Mouse (Mus musculus): ENCODE data around the gene Trpv4. TPM values are rescaled to one million over a fixed set of nuclear protein-coding genes. Genes with fewer than 3 reads are reported as not detected.
A peak's percentile ranks its signal among the peaks of the same experiment; 100 is the strongest.

Gene Trpv4
- polyA plus RNA-seq, 1 experiment from 2014 or later: 2.2 TPM

DNA sequence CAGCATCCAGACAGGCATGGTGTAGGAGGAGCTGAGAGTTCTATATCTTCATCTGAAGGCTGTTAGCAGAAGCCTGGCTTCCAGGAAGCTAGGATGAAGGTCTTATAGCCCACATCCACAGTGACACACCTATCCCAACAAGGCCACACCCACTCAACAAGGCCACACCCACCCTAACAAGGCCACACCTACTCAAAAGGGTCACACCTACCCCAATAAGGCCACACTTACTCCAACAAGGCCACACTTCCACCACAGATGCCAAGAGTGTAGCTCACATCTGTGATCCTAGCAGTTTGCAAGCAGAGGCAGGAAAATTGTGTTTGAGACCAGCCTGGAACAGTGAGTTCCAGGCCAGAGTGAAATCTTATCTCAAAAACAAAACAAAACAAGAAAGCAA is 29.7 kb upstream of the Trpv4 start:
- H3K4me2 ChIP-seq: no peak overlapping the region
- no peak overlapping the region for H3K27ac ChIP-seq
- H3K4me3 ChIP-seq: no peak overlapping the region
- no peak overlapping the region for H3K9ac ChIP-seq
- peaks cover 33% of the 10 kb centered on the region for H3K4me1 ChIP-seq
- ATAC-seq (ENCODE audit: borderline replicate concordance, extremely low read depth, low FRiP score, low TSS enrichment): no peak
- no peaks in the 10 kb centered on the region; the same call in 1 of the 2 replicates for H3K27me3 ChIP-seq
- no peaks in the 10 kb centered on the region for H3K36me3 ChIP-seq
- H3K9me3 ChIP-seq: no peaks in the 10 kb centered on the region

GRCm38 (mm10) chr5:114686726-114687210 is 28.5 kb upstream of the Trpv4 start:
- no peak overlapping the region for H3K4me3 ChIP-seq
- no peaks in the 10 kb centered on the region for H3K36me3 ChIP-seq
- no peak overlapping the region for H3K9ac ChIP-seq
- no peak overlapping the region for H3K27ac ChIP-seq
- no peaks in the 10 kb centered on the region for H3K9me3 ChIP-seq
- ATAC-seq (ENCODE audit: borderline replicate concordance, extremely low read depth, low FRiP score, low TSS enrichment): no peak
- no peak overlapping the region for H3K4me2 ChIP-seq
- H3K27me3 ChIP-seq: no peaks in the 10 kb centered on the region
- WGBS: 54% methylated on average over 7 of the region's 7 CpGs
- H3K4me1 ChIP-seq: peaks cover 38% of the 10 kb centered on the region

GRCm38 (mm10) chr5:114685986-114686385 is 27.8 kb upstream of the Trpv4 start:
- H3K27ac ChIP-seq: no peak overlapping the region
- no peak overlapping the region for H3K9ac ChIP-seq
- no peak overlapping the region for H3K4me3 ChIP-seq
- 81% methylated on average over 5 of the region's 5 CpGs for WGBS
- H3K4me2 ChIP-seq: no peak overlapping the region
- peaks cover 40% of the 10 kb centered on the region for H3K4me1 ChIP-seq
- no peaks in the 10 kb centered on the region for H3K36me3 ChIP-seq
- ATAC-seq (ENCODE audit: borderline replicate concordance, extremely low read depth, low FRiP score, low TSS enrichment): no peak
- H3K9me3 ChIP-seq: no peaks in the 10 kb centered on the region
- no peaks in the 10 kb centered on the region for H3K27me3 ChIP-seq

DNA sequence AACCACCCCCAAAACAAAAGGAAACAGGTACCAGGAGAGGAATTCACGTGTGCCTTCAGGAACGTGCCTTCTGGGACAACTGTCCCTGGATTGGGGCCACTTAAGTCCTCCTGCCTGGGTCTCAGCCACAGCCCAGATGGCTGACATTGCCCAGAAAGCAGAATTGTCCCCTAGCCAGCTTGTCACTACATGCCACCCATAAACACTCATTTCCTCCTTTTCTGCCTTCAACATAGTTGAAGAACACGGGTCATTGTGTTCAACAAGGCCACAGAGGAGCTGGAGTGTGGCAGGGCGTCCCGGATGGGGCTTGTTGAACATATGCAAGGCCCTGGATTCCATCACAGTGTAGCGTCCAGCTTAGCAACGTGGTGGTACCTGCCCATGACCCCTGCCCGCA is 23.5 kb upstream of the Trpv4 start:
- Histone ChIP-seq H3K27ac (peak overlapping the region; percentile 70), H3K27me3 (no peaks in the 10 kb centered on the region), H3K4me3 (no peak overlapping the region), H3K36me3 (peaks cover 5% of the 10 kb centered on the region; the same call in 1 of the 2 replicates), H3K4me1 (peaks cover 23% of the 10 kb centered on the region), H3K9ac (no peak overlapping the region; the same call in 1 of the 2 replicates), H3K9me3 (no peaks in the 10 kb centered on the region), H3K4me2 (no peak overlapping the region)
- no peak for ATAC-seq (ENCODE audit: borderline replicate concordance, extremely low read depth, low FRiP score, low TSS enrichment)
- WGBS: 66% methylated on average over 8 of the region's 8 CpGs

- H3K4me1 ChIP-seq: peaks cover 23% of the 10 kb centered on the region
- H3K9me3 ChIP-seq: no peaks in the 10 kb centered on the region
- H3K9ac ChIP-seq: no peak overlapping the region
- 49% methylated on average over 19 of the region's 19 CpGs for WGBS
- peaks cover 5% of the 10 kb centered on the region for H3K36me3 ChIP-seq
- ATAC-seq (ENCODE audit: borderline replicate concordance, extremely low read depth, low FRiP score, low TSS enrichment): no peak
- no peak overlapping the region for H3K4me3 ChIP-seq
- no peak overlapping the region for H3K4me2 ChIP-seq
- peak overlapping the region; percentile 70 for H3K27ac ChIP-seq
- no peaks in the 10 kb centered on the region for H3K27me3 ChIP-seq
Measured at GRCm38 (mm10) chr5:114680676-114681285, 22.6 kb upstream of the Trpv4 start.

DNA sequence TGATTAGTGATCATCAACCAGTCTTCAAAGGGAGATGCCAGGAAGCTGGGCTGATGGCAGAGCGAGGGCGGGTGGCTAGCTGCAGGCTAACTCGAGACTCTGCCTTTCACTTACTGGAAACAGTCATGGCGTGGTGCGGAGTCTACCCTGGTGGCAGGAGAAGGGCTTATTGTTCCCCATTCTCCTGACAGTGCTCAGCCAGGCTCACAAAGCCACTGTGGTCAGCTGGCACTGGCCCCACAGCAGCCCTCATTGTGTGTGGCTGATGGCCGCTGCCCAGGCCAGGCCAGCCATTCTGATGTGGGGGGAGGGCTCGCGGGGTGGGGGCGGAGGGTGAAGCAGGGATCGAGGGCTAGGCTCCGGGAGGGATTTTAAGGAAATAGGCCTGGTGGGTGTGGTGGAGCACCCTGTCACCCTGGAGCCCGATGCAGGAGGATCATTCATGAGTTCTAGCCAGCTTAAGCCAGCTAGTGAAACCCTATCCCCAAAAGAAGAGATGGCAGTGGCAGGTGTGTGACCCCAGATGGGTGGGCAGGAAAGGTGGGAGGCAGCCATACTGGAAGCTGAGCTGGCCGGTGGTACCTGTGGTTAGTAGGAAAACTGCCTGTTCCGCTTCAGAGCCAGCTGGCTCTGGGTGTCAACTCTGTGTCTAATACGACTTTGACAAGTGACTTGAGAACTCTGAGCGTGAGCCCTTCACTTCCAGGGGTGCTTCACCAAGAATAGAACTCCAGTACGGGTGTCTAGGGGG is 21.8 kb upstream of the Trpv4 start:
- Histone ChIP-seq H3K9ac (no peak overlapping the region), H3K36me3 (peaks cover 5% of the 10 kb centered on the region), H3K4me1 (peaks cover 23% of the 10 kb centered on the region), H3K4me2 (no peak overlapping the region), H3K27me3 (no peaks in the 10 kb centered on the region), H3K4me3 (no peak overlapping the region), H3K27ac (peak overlapping the region; percentile 70), H3K9me3 (no peaks in the 10 kb centered on the region)
- ATAC-seq (ENCODE audit: borderline replicate concordance, extremely low read depth, low FRiP score, low TSS enrichment): no peak
- 71% methylated on average over 17 of the region's 17 CpGs for WGBS

GRCm38 (mm10) chr5:114674594-114674993 is 16.4 kb upstream of the Trpv4 start:
- Histone ChIP-seq H3K27ac (no peak overlapping the region), H3K4me1 (no peaks in the 10 kb centered on the region), H3K27me3 (no peaks in the 10 kb centered on the region), H3K4me2 (no peak overlapping the region), H3K9ac (no peak overlapping the region), H3K36me3 (peaks cover 16% of the 10 kb centered on the region), H3K9me3 (no peaks in the 10 kb centered on the region), H3K4me3 (no peak overlapping the region)
- WGBS: 84% methylated on average over 8 of the region's 8 CpGs
- no peak for ATAC-seq (ENCODE audit: borderline replicate concordance, extremely low read depth, low FRiP score, low TSS enrichment)

DNA sequence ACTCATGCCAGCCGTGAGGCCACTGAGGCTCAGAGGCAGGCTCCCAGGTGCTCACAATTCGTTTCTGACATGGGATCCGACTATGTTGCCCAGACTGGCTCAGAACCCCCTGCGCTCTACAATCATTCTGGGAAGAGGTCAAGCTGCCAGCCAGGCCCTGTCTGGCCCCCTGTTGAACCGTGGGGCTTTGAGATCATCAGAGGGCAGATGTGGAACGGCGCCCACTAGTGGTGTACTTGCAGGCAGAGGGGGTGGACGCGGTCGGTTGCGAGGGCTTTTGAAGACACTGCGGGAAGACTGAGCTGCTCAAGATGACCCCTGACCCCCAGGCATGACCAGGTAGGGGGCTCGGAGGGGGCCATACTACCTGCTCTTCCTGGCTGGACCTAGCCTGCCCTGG is 14.9 kb upstream of the Trpv4 start:
- Histone ChIP-seq H3K27me3 (no peaks in the 10 kb centered on the region), H3K27ac (no peak overlapping the region), H3K4me2 (no peak overlapping the region), H3K4me1 (no peaks in the 10 kb centered on the region), H3K36me3 (peaks cover 16% of the 10 kb centered on the region), H3K9me3 (no peaks in the 10 kb centered on the region), H3K9ac (no peak overlapping the region), H3K4me3 (no peak overlapping the region)
- WGBS: 82% methylated on average over 13 of the region's 13 CpGs
- ATAC-seq (ENCODE audit: borderline replicate concordance, extremely low read depth, low FRiP score, low TSS enrichment): no peak

- no peaks in the 10 kb centered on the region for H3K27me3 ChIP-seq
- peaks cover 11% of the 10 kb centered on the region; the same call in 1 of the 2 replicates for H3K36me3 ChIP-seq
- H3K4me3 ChIP-seq: no peak overlapping the region
- no peak overlapping the region for H3K4me2 ChIP-seq
- H3K27ac ChIP-seq: no peak overlapping the region
- peaks cover 15% of the 10 kb centered on the region for H3K4me1 ChIP-seq
- H3K9ac ChIP-seq: no peak overlapping the region
- no peaks in the 10 kb centered on the region for H3K9me3 ChIP-seq
- ATAC-seq (ENCODE audit: borderline replicate concordance, extremely low read depth, low FRiP score, low TSS enrichment): no peak
- 87% methylated on average over 5 of the region's 5 CpGs for WGBS
Measured at GRCm38 (mm10) chr5:114669014-114669413, 10.8 kb upstream of the Trpv4 start.

GRCm38 (mm10) chr5:114667228-114667856 is 9.1 kb upstream of the Trpv4 start:
- H3K36me3 ChIP-seq: 0 out of 2 replicates have a peak, but pooled peaks cover 5% of the 10 kb centered on the region
- peak; percentile 91 for ATAC-seq (ENCODE audit: borderline replicate concordance, extremely low read depth, low FRiP score, low TSS enrichment)
- H3K9me3 ChIP-seq: no peaks in the 10 kb centered on the region
- peak overlapping the region; percentile 55 for H3K4me2 ChIP-seq
- no peak overlapping the region for H3K9ac ChIP-seq
- H3K27ac ChIP-seq: peak overlapping the region; percentile 68
- H3K4me1 ChIP-seq: peaks cover 15% of the 10 kb centered on the region
- WGBS: 3% methylated on average over 36 of the region's 36 CpGs
- H3K4me3 ChIP-seq: peak overlapping the region; percentile 33
- no peaks in the 10 kb centered on the region for H3K27me3 ChIP-seq

- ATAC-seq (ENCODE audit: borderline replicate concordance, extremely low read depth, low FRiP score, low TSS enrichment): no peak
- 0 out of 2 replicates have a peak, but pooled peaks cover 5% of the 10 kb centered on the region for H3K36me3 ChIP-seq
- H3K4me1 ChIP-seq: peaks cover 15% of the 10 kb centered on the region
- H3K9ac ChIP-seq: no peak overlapping the region
- 59% methylated on average over 1 of the region's 1 CpGs for WGBS
- no peak overlapping the region for H3K4me3 ChIP-seq
- no peak overlapping the region for H3K27ac ChIP-seq
- no peaks in the 10 kb centered on the region for H3K27me3 ChIP-seq
- H3K9me3 ChIP-seq: no peaks in the 10 kb centered on the region
- H3K4me2 ChIP-seq: peak overlapping the region; percentile 55; the same call in 1 of the 2 replicates
Measured at GRCm38 (mm10) chr5:114666659-114667058, 8.4 kb upstream of the Trpv4 start.

GRCm38 (mm10) chr5:114664750-114665149 is 6.5 kb upstream of the Trpv4 start:
- peaks cover 3% of the 10 kb centered on the region for H3K27me3 ChIP-seq
- peaks cover 15% of the 10 kb centered on the region for H3K4me1 ChIP-seq
- peak; percentile 32; the same call in 1 of the 2 replicates for ATAC-seq (ENCODE audit: borderline replicate concordance, extremely low read depth, low FRiP score, low TSS enrichment)
- no peak overlapping the region for H3K4me2 ChIP-seq
- no peaks in the 10 kb centered on the region for H3K36me3 ChIP-seq
- no peak overlapping the region for H3K27ac ChIP-seq
- no peak overlapping the region for H3K9ac ChIP-seq
- no peak overlapping the region for H3K4me3 ChIP-seq
- no peaks in the 10 kb centered on the region for H3K9me3 ChIP-seq
- WGBS: 40% methylated on average over 7 of the region's 7 CpGs
